Mouse (Mus musculus): ENCODE results near the gene Gm20479.

GRCm38 (mm10) chr7:27383233-27383632 is 26.0 kb upstream of the Gm20479 start:
- TF ChIP-seq POLR2A (IDR thresholded peaks at IDR 0.05; ENCODE audit: low read depth, low read length) (no peak), CTCF (IDR thresholded peaks at IDR 0.05; ENCODE audit: extremely low read depth, insufficient read depth, insufficient read length, insufficient replicate concordance) (no peak)
